Mouse (Mus musculus) myocyte (in vitro differentiated cells): ENCODE results near the gene Ube2f.

Source experiments
- CEBPB ChIP-seq: IDR thresholded peaks from 2 replicates; pipeline ENCODE4 v1.6.1; 2011; ENCODE audit warnings: mild to moderate bottlenecking, moderate library complexity; ENCODE audit not compliant: poor library complexity, insufficient read depth, severe bottlenecking
- E2F4 ChIP-seq: IDR thresholded peaks from one replicate; pipeline ENCODE4 v1.6.1; 2011; ENCODE audit warnings: mild to moderate bottlenecking, control low read depth, moderate library complexity; ENCODE audit not compliant: insufficient read depth
- MAX ChIP-seq: IDR thresholded peaks from one replicate; pipeline ENCODE4 v1.6.1; 2011; ENCODE audit warnings: low read depth, mild to moderate bottlenecking, control low read depth
- MYOD1 ChIP-seq, 3 experiments: IDR thresholded peaks; one replicate each; pipeline ENCODE4 v1.6.1; 2011; ENCODE audit warnings: control low read depth in 2 of 3, low read depth in 2 of 3, mild to moderate bottlenecking in 2 of 3, moderate library complexity in 1 of 3; ENCODE audit not compliant: insufficient read length in 2 of 3, control insufficient read depth in 1 of 3
- POLR2A ChIP-seq: IDR thresholded peaks from one replicate; pipeline ENCODE4 v1.6.1; 2011; ENCODE audit warnings: low read depth, mild to moderate bottlenecking, control low read depth, moderate library complexity; ENCODE audit not compliant: insufficient read length
- POLR2AphosphoS2 ChIP-seq: IDR thresholded peaks from one replicate; pipeline ENCODE4 v1.6.1; 2011; ENCODE audit warnings: low read depth, control low read depth; ENCODE audit not compliant: insufficient read length
- TCF12 ChIP-seq: IDR thresholded peaks from one replicate; pipeline ENCODE4 v1.6.1; 2011; ENCODE audit warnings: mild to moderate bottlenecking, control low read depth; ENCODE audit not compliant: poor library complexity, insufficient read depth, severe bottlenecking
- TCF3 ChIP-seq: IDR thresholded peaks from one replicate; pipeline ENCODE4 v1.6.1; 2011; ENCODE audit warnings: low read depth, control low read depth; ENCODE audit not compliant: insufficient read length
- USF1 ChIP-seq: IDR thresholded peaks from one replicate; pipeline ENCODE4 v1.6.1; 2011; ENCODE audit warnings: low read depth, mild to moderate bottlenecking, control low read depth, moderate library complexity

DNA sequence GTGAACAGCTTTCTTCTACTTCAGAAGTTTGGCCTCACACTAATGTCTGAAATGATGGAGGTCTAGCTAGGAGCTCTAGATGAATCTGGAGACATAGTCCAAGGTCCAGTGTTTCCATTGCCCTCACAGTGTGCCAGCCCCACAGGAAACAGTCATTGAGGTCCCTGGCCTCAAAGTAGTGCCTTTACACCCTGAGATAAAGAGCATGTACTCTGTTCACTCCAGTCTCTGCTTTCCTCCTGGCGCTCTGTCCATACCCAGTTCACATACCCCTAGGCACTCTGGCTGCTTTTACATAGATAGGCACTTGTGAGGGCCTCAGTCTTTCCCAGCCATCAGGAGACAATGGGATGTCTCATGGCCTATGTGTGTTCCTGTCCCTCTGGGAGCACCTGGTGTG is 39.3 kb downstream of the Ube2f start:
- no peak for TF ChIP-seq MAX
- no peak for TF ChIP-seq POLR2A
- TF ChIP-seq MYOD1 (IDR thresholded peaks at IDR 0.05; ENCODE audit: control insufficient read depth in 1 of 3, insufficient read length in 2 of 3, low read depth in 2 of 3): no peak
- no peak for TF ChIP-seq USF1
- no peak for TF ChIP-seq TCF12
- no peak for TF ChIP-seq E2F4
- TF ChIP-seq TCF3: no peak
- no peak for TF ChIP-seq POLR2AphosphoS2
- no peak for TF ChIP-seq CEBPB
